Mouse (Mus musculus) neural tube, embryonic 13.5 days (tissue): ENCODE results near the gene Sphk1. TPM values are rescaled to one million over a fixed set of nuclear protein-coding genes. Genes with fewer than 3 reads are reported as not detected.

Source experiments
- ATAC-seq: fragments of 200-750 bp; cut with Nextera tagmentation; 2 replicates; pipeline ENCODE4 v1.8.0; 2017; ENCODE audit warnings: low read depth, mild to moderate bottlenecking, moderate TSS enrichment, moderate library complexity
- H3K27ac ChIP-seq: fragments of 300-500 bp; sonication (generic); replicated peaks from 2 replicates; pipeline ENCODE4 v1.5.1; 2015; ENCODE audit warnings: moderate library complexity, mild to moderate bottlenecking, inconsistent platforms
- H3K27me3 ChIP-seq: fragments of 300-500 bp; sonication (generic); 2 replicates; pipeline ENCODE4 v1.6.1; 2015; ENCODE audit warnings: mild to moderate bottlenecking, inconsistent platforms
- H3K36me3 ChIP-seq: fragments of 300-500 bp; sonication (generic); 2 replicates; pipeline ENCODE4 v1.6.1; 2015; ENCODE audit warnings: mild to moderate bottlenecking, inconsistent platforms
- H3K4me1 ChIP-seq: fragments of 300-500 bp; sonication (generic); replicated peaks from 2 replicates; pipeline ENCODE4 v1.6.1; 2015; ENCODE audit warnings: inconsistent platforms
- H3K4me2 ChIP-seq: fragments of 300-500 bp; sonication (generic); 2 replicates; pipeline ENCODE4 v1.6.1; 2015; ENCODE audit warnings: inconsistent platforms, mild to moderate bottlenecking, moderate library complexity
- H3K4me3 ChIP-seq: fragments of 300-500 bp; sonication (generic); 2 replicates; pipeline ENCODE4 v1.5.1; 2015; ENCODE audit warnings: mild to moderate bottlenecking, inconsistent platforms
- H3K9ac ChIP-seq: fragments of 300-500 bp; sonication (generic); 2 replicates; pipeline ENCODE4 v1.6.1; 2015; ENCODE audit warnings: moderate library complexity, mild to moderate bottlenecking, inconsistent platforms
- H3K9me3 ChIP-seq: fragments of 300-500 bp; sonication (generic); 2 replicates; pipeline ENCODE4 v1.6.1; 2016; ENCODE audit warnings: inconsistent platforms
- WGBS: fragments of 180-500 bp; shearing (Covaris S2); methylation state at CpG from one replicate; pipeline ENCODE4 v1.1.7; 2015; 5-methylcytosine and 5-hydroxymethylcytosine counted together
- polyA plus RNA-seq: library from polyadenylated mRNA; unstranded; fragments of >200 nt; fragmentation: Nextera tagmentation; extraction: Ambion mirVana; gene quantifications from 2 replicates; pipeline ENCODE4 v1.2.1, GENCODE M21; 2015

Sphk1 gene
- polyA plus RNA-seq, 1 experiment from 2014 or later = 6.1 TPM

GRCm38 (mm10) chr11:116571767-116572679 lies 41.3 kb downstream of the Sphk1 start:
- peaks cover 85% of the 10 kb centered on the region for H3K4me1 ChIP-seq
- no peak for ATAC-seq
- no peaks in the 10 kb centered on the region for H3K36me3 ChIP-seq
- no peak overlapping the region for H3K27ac ChIP-seq
- no peak overlapping the region for H3K4me2 ChIP-seq
- 82% methylated on average over 19 of the region's 19 CpGs for WGBS
- H3K9me3 ChIP-seq = no peaks in the 10 kb centered on the region
- no peak overlapping the region for H3K9ac ChIP-seq
- H3K27me3 ChIP-seq = no peaks in the 10 kb centered on the region
- no peak overlapping the region for H3K4me3 ChIP-seq

GRCm38 (mm10) chr11:116572756-116573543 lies 42.2 kb downstream of the Sphk1 start:
- Histone ChIP-seq H3K4me1 (peaks cover 86% of the 10 kb centered on the region), H3K36me3 (no peaks in the 10 kb centered on the region), H3K27ac (peak overlapping the region; percentile 18; the same call in 1 of the 2 replicates), H3K4me3 (no peak overlapping the region), H3K4me2 (no peak overlapping the region), H3K9ac (peak overlapping the region; percentile 31; the same call in 1 of the 2 replicates), H3K9me3 (no peaks in the 10 kb centered on the region), H3K27me3 (no peaks in the 10 kb centered on the region)
- 62% methylated on average over 12 of the region's 12 CpGs for WGBS
- peak; percentile 46; the same call in 1 of the 2 replicates for ATAC-seq

DNA sequence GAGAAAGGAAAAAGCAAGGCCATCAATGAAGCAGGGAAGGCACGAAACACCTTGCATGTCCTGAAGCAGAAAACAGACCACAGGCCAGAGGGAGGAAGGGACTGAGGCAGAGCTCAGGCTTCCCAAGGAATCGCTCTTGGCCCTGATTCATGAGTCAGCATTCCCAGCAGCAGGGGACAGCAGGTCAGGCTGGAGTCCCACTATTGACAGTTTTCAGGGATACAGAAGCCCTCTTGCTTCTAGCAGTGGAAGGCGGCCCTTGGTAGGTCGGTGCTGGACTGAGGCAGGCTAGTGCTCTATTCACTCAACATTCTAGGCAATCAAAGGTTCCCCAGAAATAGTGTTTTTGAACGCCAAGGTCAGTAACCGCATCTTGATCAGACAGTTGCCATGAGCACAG lies 43.8 kb downstream of the Sphk1 start:
- H3K9ac ChIP-seq = no peak overlapping the region
- H3K36me3 ChIP-seq = no peaks in the 10 kb centered on the region
- peaks cover 100% of the 10 kb centered on the region for H3K4me1 ChIP-seq
- H3K27ac ChIP-seq = no peak overlapping the region
- H3K27me3 ChIP-seq = no peaks in the 10 kb centered on the region
- 0 out of 2 replicates have a peak overlapping the region, but pooled peaks have one; percentile 4 for H3K4me2 ChIP-seq
- 63% methylated on average over 6 of the region's 6 CpGs for WGBS
- H3K9me3 ChIP-seq = no peaks in the 10 kb centered on the region
- H3K4me3 ChIP-seq = no peak overlapping the region
- no peak for ATAC-seq

DNA sequence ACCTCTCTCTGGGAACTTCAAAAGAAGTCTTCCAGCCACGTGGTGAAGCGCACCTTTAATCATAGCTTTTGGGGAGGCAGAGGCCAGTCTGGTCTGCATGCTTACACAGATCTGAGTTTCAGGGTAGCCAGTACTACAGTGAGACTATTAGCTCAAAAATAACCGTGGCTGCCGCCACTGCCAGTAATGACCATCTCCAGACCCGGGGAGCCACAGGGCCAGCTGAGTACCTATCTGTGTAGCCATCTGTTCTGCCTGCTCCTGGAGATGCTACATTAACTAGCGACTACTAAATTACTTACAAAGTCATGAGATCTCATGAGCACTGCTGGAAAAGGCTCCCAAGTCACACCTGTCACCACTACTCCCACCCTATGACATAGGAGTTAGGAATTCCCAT lies 44.3 kb downstream of the Sphk1 start:
- no peaks in the 10 kb centered on the region for H3K9me3 ChIP-seq
- H3K9ac ChIP-seq = no peak overlapping the region
- 42% methylated on average over 6 of the region's 6 CpGs for WGBS
- 0 out of 2 replicates have a peak overlapping the region, but pooled peaks have one; percentile 4 for H3K4me2 ChIP-seq
- no peaks in the 10 kb centered on the region for H3K27me3 ChIP-seq
- no peaks in the 10 kb centered on the region for H3K36me3 ChIP-seq
- no peak overlapping the region for H3K4me3 ChIP-seq
- no peak for ATAC-seq
- no peak overlapping the region; the same call in 1 of the 2 replicates for H3K27ac ChIP-seq
- H3K4me1 ChIP-seq = peaks cover 100% of the 10 kb centered on the region

- 89% methylated on average over 2 of the region's 2 CpGs for WGBS
- H3K9ac ChIP-seq = no peak overlapping the region
- H3K9me3 ChIP-seq = no peaks in the 10 kb centered on the region
- no peak for ATAC-seq
- H3K4me2 ChIP-seq = no peak overlapping the region; the same call in 1 of the 2 replicates
- no peaks in the 10 kb centered on the region for H3K27me3 ChIP-seq
- no peak overlapping the region for H3K4me3 ChIP-seq
- peaks cover 100% of the 10 kb centered on the region for H3K4me1 ChIP-seq
- no peaks in the 10 kb centered on the region for H3K36me3 ChIP-seq
- H3K27ac ChIP-seq = no peak overlapping the region; the same call in 1 of the 2 replicates
Observed at GRCm38 (mm10) chr11:116575396-116575795, 44.7 kb downstream of the Sphk1 start.

DNA sequence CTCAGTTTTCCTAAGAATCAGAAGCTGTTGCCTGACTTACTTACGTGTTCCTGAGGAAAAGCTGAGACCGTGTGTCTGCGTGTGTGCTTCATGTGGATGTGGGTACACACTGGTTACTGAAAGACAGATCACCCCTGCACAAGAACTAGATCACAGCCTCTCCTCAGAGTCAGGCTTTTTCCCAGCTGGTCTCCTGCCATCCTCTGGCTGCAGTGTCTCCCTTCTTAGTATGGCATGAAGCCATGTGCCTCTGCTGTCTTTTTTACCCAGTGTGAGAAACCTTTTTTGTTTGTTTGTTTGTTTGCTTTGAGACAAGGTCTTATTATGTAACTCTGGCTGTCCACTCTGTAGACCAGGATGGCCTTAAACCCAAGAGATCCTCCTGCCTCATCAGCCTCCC lies 48.6 kb downstream of the Sphk1 start:
- peak overlapping the region; percentile 78 for H3K4me3 ChIP-seq
- ATAC-seq = no peak
- H3K9ac ChIP-seq = 0 out of 2 replicates have a peak overlapping the region, but pooled peaks have one; percentile 17
- no peaks in the 10 kb centered on the region for H3K9me3 ChIP-seq
- H3K27me3 ChIP-seq = no peaks in the 10 kb centered on the region
- peak overlapping the region; percentile 81 for H3K4me2 ChIP-seq
- no peaks in the 10 kb centered on the region for H3K36me3 ChIP-seq
- H3K27ac ChIP-seq = no peak overlapping the region
- WGBS = 92% methylated on average over 3 of the region's 3 CpGs
- peaks cover 61% of the 10 kb centered on the region for H3K4me1 ChIP-seq

GRCm38 (mm10) chr11:116580031-116580652 lies 49.4 kb downstream of the Sphk1 start:
- H3K27ac ChIP-seq = peak overlapping the region; percentile 96
- H3K4me2 ChIP-seq = peak overlapping the region; percentile 81
- 17% methylated on average over 10 of the region's 10 CpGs for WGBS
- H3K27me3 ChIP-seq = no peaks in the 10 kb centered on the region
- peaks cover 53% of the 10 kb centered on the region for H3K4me1 ChIP-seq
- H3K4me3 ChIP-seq = peak overlapping the region; percentile 78
- no peaks in the 10 kb centered on the region for H3K9me3 ChIP-seq
- no peaks in the 10 kb centered on the region for H3K36me3 ChIP-seq
- peak; percentile 11; the same call in 1 of the 2 replicates for ATAC-seq
- H3K9ac ChIP-seq = peak overlapping the region; percentile 96

- H3K27ac ChIP-seq = peak overlapping the region; percentile 96
- no peaks in the 10 kb centered on the region for H3K9me3 ChIP-seq
- H3K27me3 ChIP-seq = no peaks in the 10 kb centered on the region
- peak; percentile 86 for ATAC-seq
- peak overlapping the region; percentile 81 for H3K4me2 ChIP-seq
- peaks cover 46% of the 10 kb centered on the region for H3K4me1 ChIP-seq
- H3K9ac ChIP-seq = peak overlapping the region; percentile 96
- H3K4me3 ChIP-seq = peak overlapping the region; percentile 78
- WGBS = under 1% methylated on average over 76 of the region's 91 CpGs
- H3K36me3 ChIP-seq = no peaks in the 10 kb centered on the region
Observed at GRCm38 (mm10) chr11:116580711-116581375, 50.1 kb downstream of the Sphk1 start.

- under 1% methylated on average over 49 of the region's 51 CpGs for WGBS
- H3K9me3 ChIP-seq = no peaks in the 10 kb centered on the region
- peak; percentile 82 for ATAC-seq
- H3K4me1 ChIP-seq = peaks cover 40% of the 10 kb centered on the region
- H3K27me3 ChIP-seq = no peaks in the 10 kb centered on the region
- H3K27ac ChIP-seq = peak within 1 kb of the TSS; percentile 96
- H3K36me3 ChIP-seq = no peaks in the 10 kb centered on the region
- peak within 1 kb of the TSS; percentile 78 for H3K4me3 ChIP-seq
- peak within 1 kb of the TSS; percentile 96 for H3K9ac ChIP-seq
- peak within 1 kb of the TSS; percentile 81 for H3K4me2 ChIP-seq
Observed at GRCm38 (mm10) chr11:116581376-116581814, 50.7 kb downstream of the Sphk1 start, which contains the start of gene Ube2o. Gene Ube2o (minus strand): TSS chr11:116581447.

GRCm38 (mm10) chr11:116585682-116586081 lies 55.0 kb downstream of the Sphk1 start:
- no peak overlapping the region for H3K27ac ChIP-seq
- H3K9ac ChIP-seq = no peak overlapping the region
- H3K4me2 ChIP-seq = no peak overlapping the region
- no peaks in the 10 kb centered on the region for H3K27me3 ChIP-seq
- 80% methylated on average over 6 of the region's 6 CpGs for WGBS
- ATAC-seq = no peak
- H3K9me3 ChIP-seq = no peaks in the 10 kb centered on the region
- no peak overlapping the region for H3K4me3 ChIP-seq
- peaks cover 23% of the 10 kb centered on the region for H3K4me1 ChIP-seq
- H3K36me3 ChIP-seq = no peaks in the 10 kb centered on the region
